Mouse (Mus musculus) cerebellum, adult 2 months (tissue): ENCODE data around the gene Ano7. TPM values are rescaled to one million over a fixed set of nuclear protein-coding genes. Genes with fewer than 3 reads are reported as not detected.

Experiments
- DNase-seq, 2 experiments: peaks; one replicate each; pipeline ENCODE4 v3.0.0; 2021
- H3K27ac ChIP-seq: fragments of 200-500 bp; 2 replicates; pipeline ENCODE4 v1.5.1; 2012; ENCODE audit warnings: low read length, control low read depth, inconsistent platforms; ENCODE audit not compliant: insufficient read depth
- H3K27me3 ChIP-seq: fragments of 200-500 bp; 2 replicates; pipeline ENCODE4 v1.6.1; 2012; ENCODE audit warnings: inconsistent platforms, mild to moderate bottlenecking, low read length, moderate library complexity; ENCODE audit not compliant: control insufficient read depth, insufficient read depth
- H3K4me1 ChIP-seq: fragments of 200-500 bp; 2 replicates; pipeline ENCODE4 v1.6.1; 2011; ENCODE audit warnings: low read length; ENCODE audit not compliant: control insufficient read depth, insufficient read depth
- H3K4me3 ChIP-seq: fragments of 200-500 bp; replicated peaks from 2 replicates; pipeline ENCODE3; 2011; ENCODE audit warnings: mild to moderate bottlenecking, low read depth, low read length, control low read depth; ENCODE audit not compliant: insufficient read depth
- CTCF ChIP-seq: fragments of 200-500 bp; IDR thresholded peaks from 2 replicates; pipeline ENCODE4 v1.5.1; 2011; ENCODE audit warnings: low read depth, mild to moderate bottlenecking, control low read depth, low read length, moderate library complexity, borderline replicate concordance; ENCODE audit not compliant: insufficient read depth
- POLR2A ChIP-seq: fragments of 200-500 bp; IDR thresholded peaks from 2 replicates; pipeline ENCODE4 v1.6.1; 2011; ENCODE audit warnings: low read length, control low read depth, borderline replicate concordance; ENCODE audit not compliant: insufficient read depth
- polyA plus RNA-seq: library from polyadenylated mRNA; depleted of rRNA; stranded (reverse); fragments of >200 nt; gene quantifications from 2 replicates; pipeline ENCODE4 v1.2.3, GENCODE M21; 2012; rRNA removed

Gene Ano7
- polyA plus RNA-seq, 1 experiment = 0.41 TPM

DNA sequence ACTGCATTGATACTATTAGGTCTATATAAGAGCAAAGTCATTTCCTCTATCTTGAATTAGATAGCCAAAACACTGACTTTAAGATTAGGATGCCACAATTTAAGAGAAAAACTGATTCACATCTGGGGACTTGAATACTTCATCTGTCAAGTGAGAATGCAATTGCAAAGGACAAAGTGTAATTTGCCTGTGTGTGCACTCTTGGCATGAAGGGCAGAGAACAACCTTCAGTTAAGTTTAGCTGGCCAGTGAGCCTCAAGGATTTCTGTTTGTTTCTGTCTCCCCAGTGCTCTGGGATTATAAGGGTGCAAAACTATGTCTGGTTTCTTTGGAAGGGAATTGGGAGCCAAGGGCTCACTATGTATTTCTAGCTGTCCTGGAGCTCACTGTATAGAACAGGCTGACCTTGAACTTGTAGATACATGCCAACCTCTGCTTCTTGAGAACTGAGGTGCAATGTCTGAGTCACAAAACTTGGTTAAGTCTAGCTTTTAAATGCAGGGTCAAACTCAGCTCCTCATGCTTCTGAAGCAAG, 80.1 kb downstream of the Ano7 start:
- no peaks in the 10 kb centered on the region for H3K27me3 ChIP-seq
- H3K4me3 ChIP-seq = no peak overlapping the region
- no peak for DNase-seq
- TF ChIP-seq POLR2A = no peak
- no peak for TF ChIP-seq CTCF
- H3K4me1 ChIP-seq = 0 out of 2 replicates have a peak, but pooled peaks cover 2% of the 10 kb centered on the region
- H3K27ac ChIP-seq = no peak overlapping the region

Other genes with a start within 250 kb of the Ano7 start
- gene Agxt, start 238.7 kb upstream of the Ano7 start, polyA plus RNA-seq = not detected in 2 replicates
- 0.10 TPM in 1 of 2 replicates, not detected in the other for gene 2310007B03Rik, start 213.0 kb upstream of the Ano7 start, polyA plus RNA-seq
- gene Crocc2, start 205.2 kb upstream of the Ano7 start, polyA plus RNA-seq = 0.28 and 0.54 TPM in 2 replicates
- gene Sned1, start 138.1 kb upstream of the Ano7 start, polyA plus RNA-seq = 18.5 and 20.6 TPM in 2 replicates
- gene Mterf4, start 68.0 kb upstream of the Ano7 start, polyA plus RNA-seq = 20.2 and 20.5 TPM in 2 replicates
- gene Ppp1r7, start 31.1 kb upstream of the Ano7 start, polyA plus RNA-seq = 22.4 and 23.4 TPM in 2 replicates
- 4.5 and 5.5 TPM in 2 replicates for gene Pask, start 30.4 kb upstream of the Ano7 start, polyA plus RNA-seq
- 105 and 111 TPM in 2 replicates for gene Hdlbp, start 104.9 kb downstream of the Ano7 start, polyA plus RNA-seq
- gene Farp2, start 138.1 kb downstream of the Ano7 start, polyA plus RNA-seq = 5.7 and 6.3 TPM in 2 replicates